Mouse (Mus musculus) spleen, adult 2 months (tissue): ENCODE measurements around the gene 4933400A11Rik. TPM values are rescaled to one million over a fixed set of nuclear protein-coding genes. Genes with fewer than 3 reads are reported as not detected.

Experiments used
- DNase-seq, 2 experiments: peaks; one replicate each; pipeline versions ENCODE4 v3.0.0 to v3.0.0-alpha.2; 2012 to 2021; ENCODE audit warnings: low spot score in 2 of 2, low read depth in 1 of 2
- H3K27ac ChIP-seq: fragments of 200-500 bp; 2 replicates; pipeline ENCODE4 v1.5.1; 2012; ENCODE audit warnings: low read length, inconsistent platforms; ENCODE audit not compliant: insufficient read depth
- H3K27me3 ChIP-seq: fragments of 200-500 bp; 2 replicates; pipeline ENCODE4 v1.6.1; 2012; ENCODE audit warnings: mild to moderate bottlenecking, moderate library complexity, low read length, inconsistent platforms; ENCODE audit not compliant: control insufficient read depth, insufficient read depth
- H3K36me3 ChIP-seq: fragments of 200-500 bp; 2 replicates; pipeline ENCODE4 v1.6.1; 2012; ENCODE audit warnings: mild to moderate bottlenecking, low read length, inconsistent platforms; ENCODE audit not compliant: control insufficient read depth, insufficient read depth
- H3K4me1 ChIP-seq: fragments of 200-500 bp; 2 replicates; pipeline ENCODE4 v1.6.1; 2011; ENCODE audit warnings: inconsistent platforms; ENCODE audit not compliant: control insufficient read depth, insufficient read depth, insufficient read length
- H3K4me3 ChIP-seq: fragments of 200-500 bp; 2 replicates; pipeline ENCODE4 v1.5.1; 2011; ENCODE audit warnings: mild to moderate bottlenecking, inconsistent platforms; ENCODE audit not compliant: insufficient read depth, insufficient read length; ENCODE audit errors: extremely low read depth
- CTCF ChIP-seq: fragments of 200-500 bp; IDR thresholded peaks from 2 replicates; pipeline ENCODE4 v1.5.1; 2011; ENCODE audit warnings: mild to moderate bottlenecking, inconsistent platforms; ENCODE audit not compliant: insufficient read depth, insufficient read length, insufficient replicate concordance; ENCODE audit errors: extremely low read depth
- POLR2A ChIP-seq: fragments of 200-500 bp; IDR thresholded peaks from 2 replicates; pipeline ENCODE4 v1.6.1; 2011; ENCODE audit warnings: low read depth, low read length, inconsistent platforms
- WGBS: fragments of 180-500 bp; shearing (Covaris S2); methylation state at CpG from one replicate; pipeline ENCODE4 v1.1.7; 2018; 5-methylcytosine and 5-hydroxymethylcytosine counted together
- polyA plus RNA-seq: library from polyadenylated mRNA; depleted of rRNA; stranded (reverse); fragments of >200 nt; gene quantifications from 2 replicates; pipeline ENCODE4 v1.2.3, GENCODE M21; 2012; rRNA removed

The 4933400A11Rik gene
- polyA plus RNA-seq, 1 experiment = not detected

DNA sequence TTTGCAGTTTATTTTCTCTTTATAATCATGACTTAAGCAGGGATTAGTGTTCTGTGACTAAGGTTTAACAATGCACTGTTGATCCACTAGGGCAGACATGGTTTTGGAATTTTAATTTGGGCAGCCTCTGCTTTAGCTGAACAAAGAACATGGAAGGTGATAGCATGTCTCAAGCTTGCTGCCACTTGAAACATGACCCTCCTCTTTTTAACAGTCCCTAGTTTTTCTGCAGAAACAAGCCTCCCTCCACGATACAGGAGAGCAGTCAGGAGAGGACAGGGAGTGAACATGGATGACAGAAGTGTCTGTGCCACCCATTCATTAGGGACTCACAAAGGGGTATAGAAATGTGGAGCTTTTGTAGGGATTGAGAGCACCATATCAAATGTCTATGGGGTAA is 13.4 kb upstream of the 4933400A11Rik start:
- no peaks in the 10 kb centered on the region for H3K4me1 ChIP-seq
- no peak overlapping the region for H3K27ac ChIP-seq
- TF ChIP-seq POLR2A = no peak
- TF ChIP-seq CTCF = no peak
- no peak for DNase-seq
- H3K27me3 ChIP-seq = no peaks in the 10 kb centered on the region
- 72% methylated on average over 1 of the region's 1 CpGs for WGBS
- no peak overlapping the region for H3K4me3 ChIP-seq
- no peaks in the 10 kb centered on the region for H3K36me3 ChIP-seq

DNA sequence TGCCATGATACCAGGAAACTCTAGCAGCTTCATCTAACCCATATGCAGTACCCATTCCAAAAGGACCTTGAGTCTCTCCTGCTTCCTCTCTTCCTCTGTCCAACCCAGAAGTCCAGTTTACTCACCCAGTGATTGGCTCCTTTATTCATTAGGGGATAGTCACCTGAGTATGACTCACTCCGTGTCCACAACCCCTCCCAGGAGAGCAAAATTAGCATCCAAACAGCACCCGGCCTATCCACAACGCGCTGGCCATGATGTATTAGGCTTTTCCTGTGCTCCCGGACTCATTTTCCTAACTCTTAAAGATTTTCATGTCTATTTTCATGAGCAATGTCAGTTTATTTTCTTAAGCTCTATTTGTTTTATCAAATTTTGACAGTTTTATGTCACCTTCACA is 10.3 kb upstream of the 4933400A11Rik start:
- Histone ChIP-seq H3K27ac (no peak overlapping the region), H3K4me1 (no peaks in the 10 kb centered on the region), H3K27me3 (no peaks in the 10 kb centered on the region), H3K4me3 (no peak overlapping the region), H3K36me3 (no peaks in the 10 kb centered on the region)
- 88% methylated on average over 5 of the region's 5 CpGs for WGBS
- no peak for DNase-seq
- TF ChIP-seq POLR2A = no peak
- no peak for TF ChIP-seq CTCF

DNA sequence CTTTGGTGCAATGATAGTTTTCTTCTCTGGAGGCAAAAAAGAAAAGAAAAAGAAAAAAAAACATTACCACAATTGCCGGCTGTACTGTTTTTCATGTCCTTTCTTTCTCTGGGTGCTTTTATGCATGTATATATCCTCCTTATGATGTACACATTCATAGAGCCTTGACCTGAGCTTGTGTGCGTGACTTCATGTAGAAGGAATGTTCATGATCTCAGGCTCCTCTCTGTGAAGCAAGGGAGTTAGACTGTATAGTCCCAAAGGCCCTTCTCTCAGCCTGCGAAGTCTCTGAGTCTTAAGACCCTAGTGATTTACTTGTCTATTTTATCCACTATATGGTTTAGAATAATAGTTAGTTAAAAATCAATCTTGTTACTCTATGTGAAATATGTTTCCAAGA is 21.4 kb downstream of the 4933400A11Rik start:
- no peak for DNase-seq
- no peak overlapping the region for H3K4me3 ChIP-seq
- H3K36me3 ChIP-seq = no peaks in the 10 kb centered on the region
- no peaks in the 10 kb centered on the region for H3K27me3 ChIP-seq
- H3K27ac ChIP-seq = no peak overlapping the region
- H3K4me1 ChIP-seq = no peaks in the 10 kb centered on the region
- WGBS = 87% methylated on average over 3 of the region's 3 CpGs
- TF ChIP-seq POLR2A (no peak), CTCF (no peak)

DNA sequence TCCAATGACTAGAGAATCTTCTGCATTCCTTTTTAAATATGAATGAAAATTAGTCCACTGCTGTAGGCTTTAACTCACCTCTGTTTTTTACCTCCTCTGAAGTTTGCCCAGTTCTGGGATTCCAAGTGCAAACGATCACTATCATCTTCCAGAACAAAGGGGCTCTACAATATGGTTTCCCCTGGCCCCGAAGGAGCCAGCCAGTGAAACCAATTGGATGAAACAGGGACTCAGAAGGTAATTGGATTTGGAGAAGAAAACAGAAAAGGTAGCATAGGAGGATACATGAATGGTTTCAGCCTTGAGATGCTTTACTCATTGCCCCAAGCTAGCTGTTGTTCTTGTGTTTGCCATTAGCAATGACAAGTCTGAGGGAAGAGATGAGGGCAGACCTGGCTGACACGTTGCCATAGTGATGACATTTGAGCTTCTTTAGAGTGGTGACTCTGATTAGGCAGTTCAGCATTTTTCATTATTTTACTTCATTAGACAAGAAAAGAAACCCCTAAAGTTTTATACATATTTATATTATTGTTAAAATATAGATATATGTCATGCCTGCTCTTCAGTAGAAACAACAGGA is 44.0 kb downstream of the 4933400A11Rik start:
- no peak overlapping the region for H3K27ac ChIP-seq
- H3K4me1 ChIP-seq = no peaks in the 10 kb centered on the region
- H3K27me3 ChIP-seq = no peaks in the 10 kb centered on the region
- no peak for DNase-seq
- H3K36me3 ChIP-seq = no peaks in the 10 kb centered on the region
- no peak overlapping the region for H3K4me3 ChIP-seq
- WGBS = 73% methylated on average over 3 of the region's 3 CpGs
- TF ChIP-seq CTCF = no peak
- no peak for TF ChIP-seq POLR2A

Other genes with a start within 250 kb of the 4933400A11Rik start
- 4.1 and 5.4 TPM in 2 replicates for gene Mid1, start 94.4 kb downstream of the 4933400A11Rik start, polyA plus RNA-seq
- 605 and 1,690 TPM in 2 replicates for gene Gm21887, start 230.0 kb upstream of the 4933400A11Rik start, polyA plus RNA-seq